Mouse (Mus musculus): Measurements from ENCODE around the gene Srd5a3. TPM values are rescaled to one million over a fixed set of nuclear protein-coding genes. Genes with fewer than 3 reads are reported as not detected.
A peak's percentile ranks its signal among the peaks of the same experiment; 100 is the strongest.

Srd5a3 gene
- polyA plus RNA-seq, 1 experiment from 2014 or later, result 15.4 TPM

- H3K4me3 ChIP-seq (ENCODE audit: low read depth, low read length), result no peak overlapping the region
- DNase-seq (no peak), ATAC-seq (no peak)
- no peak overlapping the region for H3K4me2 ChIP-seq (ENCODE audit: low read depth, low read length)
- H3K9me3 ChIP-seq (ENCODE audit: low read length), result no peaks in the 10 kb centered on the region
- no peaks in the 10 kb centered on the region for H3K4me1 ChIP-seq (ENCODE audit: insufficient read depth)
- no peak for TF ChIP-seq CTCF (IDR thresholded peaks at IDR 0.05; ENCODE audit: low read depth)
- TF ChIP-seq EP300 (IDR thresholded peaks at IDR 0.05; ENCODE audit: low read depth), result no peak
- 78% methylated on average over 21 of the region's 21 CpGs for WGBS (ENCODE audit: insufficient replicate concordance)
- no peak overlapping the region for H3K9ac ChIP-seq (replicated peaks)
- H3K27me3 ChIP-seq (ENCODE audit: insufficient read depth, low read length), result no peaks in the 10 kb centered on the region
- no peak overlapping the region for H3K27ac ChIP-seq (ENCODE audit: low read depth)
- H3K36me3 ChIP-seq (replicated peaks; ENCODE audit: insufficient read depth, low read length), result peaks cover 18% of the 10 kb centered on the region
Measured at GRCm38 (mm10) chr5:76154434-76155165, 14.5 kb downstream of the Srd5a3 start.

DNA sequence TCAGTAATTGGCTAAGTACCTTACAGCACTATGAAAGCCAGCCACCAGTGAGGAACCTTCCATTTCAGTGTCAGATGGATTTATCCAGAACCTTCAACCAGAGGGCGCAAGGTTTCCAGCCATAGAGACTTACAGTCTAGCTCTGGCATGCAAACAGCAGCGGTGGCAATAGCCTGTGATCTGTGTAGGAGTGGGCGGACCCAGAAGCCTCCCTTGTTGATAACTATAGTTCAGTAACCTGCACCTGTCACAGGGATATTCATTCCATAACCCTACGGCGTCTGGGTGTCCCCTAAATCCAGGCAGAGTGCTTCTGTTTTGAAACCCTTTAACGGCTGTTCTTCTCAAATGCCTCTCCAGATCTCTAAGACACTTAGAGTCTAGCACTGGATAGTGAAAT, 19.5 kb downstream of the Srd5a3 start:
- H3K4me3 ChIP-seq (ENCODE audit: low read depth, low read length), result no peak overlapping the region
- no peak overlapping the region for H3K27ac ChIP-seq (ENCODE audit: low read depth)
- H3K9me3 ChIP-seq (ENCODE audit: low read length), result no peaks in the 10 kb centered on the region
- no peak overlapping the region for H3K9ac ChIP-seq (replicated peaks)
- TF ChIP-seq EP300 (IDR thresholded peaks at IDR 0.05; ENCODE audit: low read depth) (no peak), CTCF (IDR thresholded peaks at IDR 0.05; ENCODE audit: low read depth) (0 out of 2 replicates have a peak, but pooled peaks have one; percentile 14)
- H3K27me3 ChIP-seq (ENCODE audit: insufficient read depth, low read length), result no peaks in the 10 kb centered on the region
- ATAC-seq (no peak), DNase-seq (no peak)
- WGBS (ENCODE audit: insufficient replicate concordance), result 80% methylated on average over 6 of the region's 6 CpGs
- H3K4me1 ChIP-seq (ENCODE audit: insufficient read depth), result no peaks in the 10 kb centered on the region
- no peak overlapping the region for H3K4me2 ChIP-seq (ENCODE audit: low read depth, low read length)
- peaks cover 9% of the 10 kb centered on the region; the same call in 1 of the 2 replicates for H3K36me3 ChIP-seq (replicated peaks; ENCODE audit: insufficient read depth, low read length)

- 54% methylated on average over 3 of the region's 3 CpGs for WGBS (ENCODE audit: insufficient replicate concordance)
- H3K27ac ChIP-seq (ENCODE audit: low read depth), result no peak overlapping the region
- TF ChIP-seq CTCF (IDR thresholded peaks at IDR 0.05; ENCODE audit: low read depth) (no peak), EP300 (IDR thresholded peaks at IDR 0.05; ENCODE audit: low read depth) (no peak)
- H3K36me3 ChIP-seq (replicated peaks; ENCODE audit: insufficient read depth, low read length), result peaks cover 9% of the 10 kb centered on the region; the same call in 1 of the 2 replicates
- ATAC-seq (no peak), DNase-seq (no peak)
- H3K9ac ChIP-seq (replicated peaks), result no peak overlapping the region
- H3K9me3 ChIP-seq (ENCODE audit: low read length), result no peaks in the 10 kb centered on the region
- no peaks in the 10 kb centered on the region for H3K27me3 ChIP-seq (ENCODE audit: insufficient read depth, low read length)
- H3K4me2 ChIP-seq (ENCODE audit: low read depth, low read length), result no peak overlapping the region
- no peaks in the 10 kb centered on the region for H3K4me1 ChIP-seq (ENCODE audit: insufficient read depth)
- no peak overlapping the region for H3K4me3 ChIP-seq (ENCODE audit: low read depth, low read length)
Measured at GRCm38 (mm10) chr5:76160086-76160485, 20.0 kb downstream of the Srd5a3 start.

- Histone ChIP-seq H3K27me3 (ENCODE audit: insufficient read depth, low read length) (no peaks in the 10 kb centered on the region), H3K4me3 (ENCODE audit: low read depth, low read length) (no peak overlapping the region), H3K27ac (ENCODE audit: low read depth) (no peak overlapping the region), H3K4me1 (ENCODE audit: insufficient read depth) (no peaks in the 10 kb centered on the region), H3K9me3 (ENCODE audit: low read length) (no peaks in the 10 kb centered on the region), H3K36me3 (replicated peaks; ENCODE audit: insufficient read depth, low read length) (peaks cover 2% of the 10 kb centered on the region; the same call in 1 of the 2 replicates), H3K4me2 (ENCODE audit: low read depth, low read length) (no peak overlapping the region), H3K9ac (replicated peaks) (no peak overlapping the region)
- TF ChIP-seq CTCF (IDR thresholded peaks at IDR 0.05; ENCODE audit: low read depth) (no peak), EP300 (IDR thresholded peaks at IDR 0.05; ENCODE audit: low read depth) (no peak)
- no peak for DNase-seq
- ATAC-seq, result no peak
- WGBS (ENCODE audit: insufficient replicate concordance), result 51% methylated on average over 6 of the region's 6 CpGs
Measured at GRCm38 (mm10) chr5:76161491-76161890, 21.4 kb downstream of the Srd5a3 start.

DNA sequence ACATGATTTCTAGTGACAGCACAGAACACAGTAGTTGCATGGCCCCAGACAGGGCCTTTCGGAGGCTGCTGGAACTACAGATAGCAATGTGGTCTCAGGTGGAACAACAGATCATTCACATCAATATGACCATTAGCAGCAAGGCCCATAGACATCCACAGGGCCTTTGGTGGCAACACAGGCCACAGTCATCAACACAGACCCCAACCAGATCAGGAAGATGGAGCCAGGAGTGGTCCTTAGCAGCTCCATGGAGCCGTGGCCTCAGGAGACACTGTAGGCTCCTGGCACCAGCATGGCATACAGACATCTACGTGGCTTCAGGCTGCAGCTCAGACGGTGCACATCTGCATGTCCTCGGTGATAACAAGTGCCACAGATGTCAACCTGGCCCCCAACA, 22.9 kb downstream of the Srd5a3 start:
- Histone ChIP-seq H3K4me2 (ENCODE audit: low read depth, low read length) (no peak overlapping the region), H3K9me3 (ENCODE audit: low read length) (no peaks in the 10 kb centered on the region), H3K9ac (replicated peaks) (no peak overlapping the region), H3K27me3 (ENCODE audit: insufficient read depth, low read length) (no peaks in the 10 kb centered on the region), H3K27ac (ENCODE audit: low read depth) (no peak overlapping the region), H3K4me1 (ENCODE audit: insufficient read depth) (no peaks in the 10 kb centered on the region), H3K36me3 (replicated peaks; ENCODE audit: insufficient read depth, low read length) (no peaks in the 10 kb centered on the region), H3K4me3 (ENCODE audit: low read depth, low read length) (no peak overlapping the region)
- no peak for TF ChIP-seq CTCF (IDR thresholded peaks at IDR 0.05; ENCODE audit: low read depth)
- no peak for TF ChIP-seq EP300 (IDR thresholded peaks at IDR 0.05; ENCODE audit: low read depth)
- ATAC-seq (no peak), DNase-seq (no peak)
- 52% methylated on average over 5 of the region's 5 CpGs for WGBS (ENCODE audit: insufficient replicate concordance)

- no peak overlapping the region for H3K4me3 ChIP-seq (ENCODE audit: low read depth, low read length)
- no peaks in the 10 kb centered on the region for H3K36me3 ChIP-seq (replicated peaks; ENCODE audit: insufficient read depth, low read length)
- no peaks in the 10 kb centered on the region for H3K9me3 ChIP-seq (ENCODE audit: low read length)
- no peak overlapping the region for H3K9ac ChIP-seq (replicated peaks)
- WGBS (ENCODE audit: insufficient replicate concordance), result 64% methylated on average over 4 of the region's 4 CpGs
- H3K27ac ChIP-seq (ENCODE audit: low read depth), result no peak overlapping the region
- H3K27me3 ChIP-seq (ENCODE audit: insufficient read depth, low read length), result no peaks in the 10 kb centered on the region
- no peaks in the 10 kb centered on the region for H3K4me1 ChIP-seq (ENCODE audit: insufficient read depth)
- H3K4me2 ChIP-seq (ENCODE audit: low read depth, low read length), result no peak overlapping the region
- DNase-seq (no peak), ATAC-seq (no peak)
- TF ChIP-seq EP300 (IDR thresholded peaks at IDR 0.05; ENCODE audit: low read depth) (no peak), CTCF (IDR thresholded peaks at IDR 0.05; ENCODE audit: low read depth) (no peak)
Measured at GRCm38 (mm10) chr5:76163828-76164390, 23.8 kb downstream of the Srd5a3 start.

Data from liver, postnatal 0 days (tissue).